Mouse (Mus musculus) gonadal fat pad, adult 2 months (tissue): ENCODE data around the gene Arhgef15. TPM values are rescaled to one million over a fixed set of nuclear protein-coding genes. Genes with fewer than 3 reads are reported as not detected.

Source experiments
- DNase-seq: peaks from one replicate; pipeline ENCODE4 v3.0.0-alpha.2; 2012; ENCODE audit warnings: low read depth
- polyA plus RNA-seq: library from polyadenylated mRNA; depleted of rRNA; stranded (reverse); fragments of >200 nt; gene quantifications from 2 replicates; pipeline ENCODE4 v1.2.3, GENCODE M21; 2012

Arhgef15 gene
- polyA plus RNA-seq, 1 experiment = 33.0 TPM

- DNase-seq = no peak
Observed at GRCm38 (mm10) chr11:68914566-68914965, 42.7 kb downstream of the Arhgef15 start.

DNA sequence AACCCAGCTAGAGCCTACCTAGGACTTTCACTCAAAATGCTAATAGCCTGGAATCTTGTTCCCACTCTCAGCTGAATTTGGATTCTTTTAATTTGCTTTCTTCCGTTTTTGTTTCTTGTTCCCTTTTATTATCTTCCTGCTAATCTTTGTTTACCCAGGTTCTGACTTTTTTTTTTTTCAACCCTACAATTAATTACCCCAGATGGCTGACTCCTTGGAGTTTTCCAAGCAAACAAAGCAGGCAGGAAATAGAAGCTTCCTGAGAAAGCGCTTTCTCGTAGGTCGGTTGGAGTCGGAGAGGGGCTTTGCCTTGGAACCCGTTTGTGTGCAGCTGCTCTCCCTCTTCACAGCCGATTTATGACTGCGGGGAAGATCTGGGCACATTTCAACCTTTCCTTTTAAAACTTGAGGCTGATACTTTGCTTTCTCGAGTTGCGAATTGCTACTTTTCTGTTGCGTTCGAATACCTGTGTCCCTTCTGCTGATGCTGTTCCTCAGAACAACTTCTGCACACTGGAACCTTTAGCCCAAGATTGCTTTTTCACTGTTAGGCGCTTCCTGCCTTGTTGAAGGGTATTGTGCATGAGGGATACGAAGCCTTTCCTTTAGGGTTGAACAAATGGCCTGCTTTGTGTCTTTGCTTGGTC is 45.6 kb downstream of the Arhgef15 start:
- DNase-seq = no peak

- no peak for DNase-seq
Observed at GRCm38 (mm10) chr11:68908846-68909503, 48.3 kb downstream of the Arhgef15 start.

- no peak for DNase-seq
Observed at GRCm38 (mm10) chr11:68907251-68907650, 50.0 kb downstream of the Arhgef15 start.

DNA sequence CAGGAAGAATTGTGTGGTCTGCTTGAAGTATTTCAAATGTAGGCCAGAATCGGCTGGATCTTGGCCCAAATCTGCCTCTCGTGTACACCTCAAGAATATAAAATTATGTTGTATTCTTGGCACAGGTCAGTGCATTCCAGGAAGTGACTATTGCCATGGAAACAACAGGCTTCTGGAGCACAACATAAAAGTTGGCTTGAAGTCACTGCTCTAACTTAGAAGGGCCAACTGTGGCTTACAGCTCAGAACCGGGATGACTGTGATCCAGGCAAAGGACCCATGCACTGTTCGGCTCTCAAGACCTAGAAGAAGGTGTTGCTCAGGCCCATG is 50.9 kb downstream of the Arhgef15 start:
- DNase-seq = no peak

DNA sequence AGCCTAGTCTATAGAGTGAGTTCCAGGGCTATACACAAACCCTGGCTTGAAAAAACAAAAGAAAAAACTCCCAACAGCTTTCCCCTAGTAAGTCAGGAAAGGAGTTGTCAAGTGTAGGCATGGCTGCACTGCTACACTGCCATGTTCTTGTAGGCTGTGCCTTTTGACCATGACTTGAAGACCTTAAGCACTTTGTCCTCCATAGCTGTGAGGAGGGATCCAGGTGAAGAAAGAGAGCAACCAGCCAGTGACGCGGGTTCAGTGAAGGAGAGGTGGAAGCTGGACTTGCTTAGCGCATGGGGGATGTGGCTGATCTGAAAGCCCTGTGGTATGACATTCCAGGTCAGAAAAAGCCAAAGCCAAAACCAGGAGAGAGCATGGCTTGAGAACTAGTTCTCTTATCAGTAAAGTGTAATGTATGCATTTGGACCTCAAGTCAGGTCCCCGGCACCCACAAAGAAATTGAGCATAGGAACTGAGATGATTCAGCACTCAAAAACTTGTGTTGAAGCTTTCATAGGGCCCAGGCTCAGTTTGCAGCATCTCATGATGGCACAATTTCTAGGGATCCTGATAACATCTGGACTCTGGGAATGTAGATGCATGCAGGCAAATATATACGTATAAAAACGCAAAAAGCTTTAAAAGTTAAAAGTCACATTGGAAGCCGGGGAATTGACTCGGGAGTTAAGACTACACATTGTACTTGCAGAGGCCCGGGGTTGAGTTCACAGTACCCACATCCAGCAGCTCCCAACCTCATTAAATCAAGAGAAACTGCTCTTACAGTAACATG is 51.4 kb downstream of the Arhgef15 start:
- no peak for DNase-seq

- no peak for DNase-seq
Observed at GRCm38 (mm10) chr11:68905138-68905531, 52.1 kb downstream of the Arhgef15 start.

DNA sequence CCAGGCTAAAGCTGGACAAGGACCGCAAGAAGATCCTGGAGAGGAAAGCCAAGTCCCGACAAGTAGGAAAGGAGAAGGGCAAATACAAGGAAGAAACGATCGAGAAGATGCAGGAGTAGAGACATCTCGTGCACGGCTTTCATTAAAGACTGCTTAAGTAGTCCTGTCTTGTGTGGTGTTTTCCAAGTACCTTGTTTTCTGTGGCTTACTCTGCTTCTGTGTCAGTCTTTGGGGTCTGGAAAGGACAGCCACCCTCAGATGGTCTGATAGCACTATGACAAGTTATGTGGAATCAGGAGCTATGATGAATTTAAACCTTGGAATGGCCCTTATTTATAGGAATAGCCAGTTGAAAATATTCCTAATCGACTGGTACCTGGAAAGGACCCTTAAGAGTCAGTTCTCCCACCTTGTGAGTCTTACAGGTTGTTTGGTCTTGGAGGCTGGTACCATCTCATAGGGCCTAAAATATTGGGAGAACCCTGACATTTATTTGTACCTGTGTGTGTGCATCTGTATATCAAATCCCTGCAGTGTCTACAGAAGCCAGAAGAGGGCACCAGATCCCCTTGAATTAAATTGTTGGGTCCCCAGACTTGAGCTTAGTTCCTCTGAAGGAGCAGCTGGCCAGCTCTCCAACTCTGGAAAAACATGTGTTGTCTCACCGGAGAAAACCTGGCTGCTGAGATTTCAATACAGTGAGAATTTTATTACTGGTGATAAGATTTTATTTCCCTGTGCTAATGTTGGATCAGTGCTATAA is 52.7 kb downstream of the Arhgef15 start:
- DNase-seq = no peak

DNA sequence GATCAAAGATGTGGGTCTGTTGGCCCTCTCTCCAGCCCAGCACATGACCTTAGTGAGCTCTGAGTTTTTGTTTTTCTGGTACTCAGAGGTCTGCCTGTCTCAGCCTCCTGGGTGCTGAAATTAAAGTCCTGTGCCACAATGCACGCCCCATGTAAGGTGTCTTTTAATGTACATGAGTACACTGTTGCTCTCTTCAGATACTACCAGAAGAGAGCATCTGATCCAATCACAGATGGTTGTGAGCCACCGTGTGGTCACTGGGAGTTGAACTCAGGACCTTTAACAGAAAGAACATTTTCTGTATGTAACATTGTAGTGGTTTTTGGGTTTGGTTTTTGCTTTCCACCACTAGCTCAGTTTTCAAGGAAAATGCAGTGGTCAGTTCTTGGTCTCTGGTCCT is 53.5 kb downstream of the Arhgef15 start:
- DNase-seq = no peak

DNA sequence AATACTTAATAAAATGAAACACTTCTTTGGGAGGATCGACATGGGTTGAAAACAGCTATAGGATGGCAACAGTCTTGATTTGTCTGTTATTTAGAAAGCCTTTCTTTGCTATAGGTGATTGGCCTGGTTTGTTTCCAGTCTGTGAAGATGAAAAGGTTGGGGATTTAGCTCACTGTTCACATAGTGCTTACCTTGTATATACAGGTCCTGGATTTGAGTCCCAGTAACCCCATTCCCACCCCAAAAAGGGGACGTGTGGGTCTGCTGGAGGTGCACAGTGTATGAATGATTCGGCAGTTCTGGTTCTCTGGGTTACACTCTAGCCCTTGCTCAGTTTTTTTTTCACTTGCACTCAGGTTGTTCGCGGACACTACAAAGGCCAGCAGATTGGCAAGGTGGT is 54.5 kb downstream of the Arhgef15 start:
- no peak for DNase-seq

GRCm38 (mm10) chr11:68902367-68902766 is 54.9 kb downstream of the Arhgef15 start:
- DNase-seq = no peak

DNA sequence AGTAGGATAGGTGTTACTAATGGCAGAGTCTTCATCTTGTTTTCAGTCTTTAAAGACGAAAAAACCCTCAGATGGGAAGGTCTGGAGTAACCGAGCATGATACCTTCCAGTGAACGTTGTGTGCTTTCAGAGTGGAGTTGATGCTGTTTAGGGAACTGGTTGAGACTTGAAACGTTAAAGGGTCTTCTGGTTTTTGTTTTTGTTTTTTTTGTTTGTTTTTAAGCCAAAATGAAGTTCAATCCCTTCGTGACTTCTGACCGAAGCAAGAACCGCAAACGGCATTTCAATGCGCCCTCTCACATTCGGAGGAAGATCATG is 55.3 kb downstream of the Arhgef15 start:
- no peak for DNase-seq

DNA sequence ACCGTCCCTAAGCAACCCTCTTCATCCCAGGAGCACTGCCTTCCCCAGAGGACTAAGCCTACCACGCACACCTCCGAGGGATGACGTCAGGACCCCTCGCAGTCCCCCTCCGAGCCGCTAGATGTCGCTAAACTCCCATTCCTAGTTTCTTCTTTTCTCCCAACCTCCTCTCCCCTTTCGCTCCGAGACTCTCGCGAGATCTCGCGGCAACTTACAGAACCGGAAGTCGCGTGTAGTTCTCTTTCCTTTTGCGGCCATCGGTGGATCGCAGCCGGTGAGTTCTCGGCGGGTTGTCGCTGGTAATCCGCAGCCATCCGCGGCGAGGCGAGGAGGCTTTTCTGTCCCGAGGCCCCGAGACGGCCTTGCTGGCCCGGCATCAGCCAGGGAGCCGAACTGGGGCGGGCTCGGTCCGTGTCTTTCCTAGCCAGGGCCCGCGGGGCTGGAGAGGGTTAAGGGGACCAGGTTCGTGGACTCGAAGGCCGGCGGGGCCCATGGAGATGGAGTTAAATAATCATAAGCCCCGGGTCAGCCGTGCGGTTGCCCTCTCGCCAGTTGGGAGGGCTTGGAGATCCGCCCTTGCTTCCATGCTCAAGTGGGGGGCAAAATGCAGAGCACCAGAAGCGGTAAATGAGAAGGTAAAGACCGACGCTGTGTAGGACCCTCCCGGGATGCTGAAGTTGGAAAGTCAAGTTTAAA is 55.8 kb downstream of the Arhgef15 start, which contains the start of gene Rpl26:
Gene Rpl26, plus strand, starts transcription at position 233 of the 696 bp plus-strand sequence.
- peak; percentile 89 for DNase-seq

- DNase-seq = no peak
Observed at GRCm38 (mm10) chr11:68900519-68901350, 56.5 kb downstream of the Arhgef15 start.

DNA sequence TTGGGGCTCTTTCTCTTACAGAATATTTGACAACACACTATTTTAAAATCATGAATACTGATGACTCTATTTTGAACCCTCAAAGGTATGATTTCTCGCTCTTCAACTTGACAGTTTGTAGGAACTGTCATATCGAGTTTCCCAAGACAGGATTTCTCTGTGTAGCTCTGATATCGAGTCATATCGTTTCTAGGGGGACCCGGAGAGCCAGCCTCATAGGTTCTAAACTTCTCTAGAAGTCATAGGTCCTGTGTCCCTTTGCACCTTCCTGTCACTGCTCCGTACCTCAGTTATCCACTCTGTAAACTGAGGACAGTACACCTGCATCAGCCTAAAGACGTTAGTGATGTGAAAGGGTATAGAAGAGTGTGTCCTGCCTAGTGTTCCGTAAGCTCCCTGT is 57.5 kb downstream of the Arhgef15 start:
- DNase-seq = no peak

DNA sequence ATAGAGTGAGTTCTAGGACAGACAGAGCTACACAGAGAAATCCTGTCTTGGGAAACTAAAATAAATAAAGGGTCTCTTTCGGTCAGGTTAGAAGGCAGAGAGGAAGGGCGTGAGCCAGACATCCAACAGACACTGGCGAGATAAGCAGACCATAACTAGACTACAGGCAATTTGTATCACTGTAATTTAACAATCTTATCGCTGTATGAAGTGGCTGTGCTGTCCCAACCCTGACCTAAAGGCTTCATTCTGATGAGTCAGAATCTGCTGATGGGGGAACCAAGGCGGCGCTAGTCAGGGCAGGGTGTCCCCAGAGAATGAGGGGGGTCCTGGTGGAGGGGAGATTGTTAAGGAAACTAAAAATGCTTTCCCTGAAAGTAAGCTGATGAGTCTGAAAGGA is 58.5 kb downstream of the Arhgef15 start:
- no peak for DNase-seq

DNA sequence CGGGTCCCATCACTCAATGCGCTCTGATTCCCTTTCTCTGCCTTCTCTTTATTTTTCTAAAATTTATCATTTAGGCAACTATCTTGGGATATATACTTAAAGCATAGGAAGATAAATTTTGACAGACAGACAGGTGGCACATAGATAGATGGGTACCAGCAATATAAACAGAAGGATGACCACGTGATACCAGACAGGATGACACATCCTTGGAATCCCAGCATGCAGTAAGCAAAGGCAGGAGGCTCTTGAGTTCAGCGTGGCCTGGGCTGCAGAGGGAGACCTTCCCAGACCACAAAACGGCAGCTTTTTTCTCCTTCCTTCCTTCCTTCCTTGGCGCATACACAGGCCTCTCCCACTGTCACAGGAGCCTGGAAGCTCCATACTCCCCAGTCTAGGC is 59.4 kb downstream of the Arhgef15 start:
- no peak for DNase-seq

DNA sequence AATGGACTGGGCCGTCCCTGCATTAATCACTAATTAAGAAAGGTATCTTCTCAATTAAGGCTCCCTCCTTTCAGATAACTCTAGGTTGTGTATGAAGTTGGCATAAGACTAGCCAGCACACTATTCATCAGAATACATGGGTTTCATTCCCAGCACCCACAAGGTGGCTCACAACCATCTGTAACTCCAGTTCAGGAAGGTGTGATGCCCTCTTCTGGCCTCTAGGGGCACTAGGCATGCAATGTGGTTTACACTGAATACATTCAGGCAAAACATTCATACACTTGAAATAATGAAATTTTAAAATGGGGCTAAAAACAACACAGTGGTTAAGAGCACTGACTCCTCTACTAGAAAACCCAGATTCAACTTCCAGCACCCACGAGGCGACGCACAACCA is 60.2 kb downstream of the Arhgef15 start:
- DNase-seq = no peak

DNA sequence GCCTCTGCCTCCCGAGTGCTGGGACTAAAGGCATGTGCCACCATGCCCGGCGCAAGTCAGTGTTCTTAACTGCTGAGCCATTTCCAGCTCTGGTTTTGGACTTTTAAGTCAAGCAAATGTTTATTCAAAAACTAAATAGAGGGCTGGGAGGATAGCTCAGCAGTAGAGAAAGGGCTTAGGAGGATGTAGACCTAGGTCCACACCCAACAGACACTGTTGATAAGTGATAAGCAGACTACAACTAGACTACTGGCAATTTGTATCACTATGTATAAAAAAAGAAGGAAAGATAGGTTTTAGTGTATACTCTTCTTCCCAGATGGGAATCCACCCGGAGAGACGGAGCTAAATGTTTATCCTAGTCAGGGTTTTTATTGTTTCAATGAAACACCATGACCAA is 61.0 kb downstream of the Arhgef15 start:
- no peak for DNase-seq

- no peak for DNase-seq
Observed at GRCm38 (mm10) chr11:68893911-68894464, 63.3 kb downstream of the Arhgef15 start.
